Mouse (Mus musculus) stomach, postnatal 0 days (tissue): ENCODE measurements around the gene Nfia.

Source experiments
- CTCF ChIP-seq: IDR thresholded peaks from 2 replicates; pipeline ENCODE4 v1.5.1; 2016; ENCODE audit warnings: antibody characterized with exemption, low read depth, mild to moderate bottlenecking, moderate library complexity
- EP300 ChIP-seq: optimal IDR thresholded peaks from 2 replicates; pipeline ENCODE3; 2016; ENCODE audit warnings: antibody characterized with exemption

- TF ChIP-seq CTCF (no peak), EP300 (no peak)
Measured at GRCm38 (mm10) chr4:97743932-97744331, 28.6 kb upstream of the Nfia start.
